Mouse (Mus musculus): Measurements from ENCODE around the gene Aox3. TPM values are rescaled to one million over a fixed set of nuclear protein-coding genes. Genes with fewer than 3 reads are reported as not detected.
A peak's percentile ranks its signal among the peaks of the same experiment; 100 is the strongest.

The Aox3 gene
- polyA plus RNA-seq, 1 experiment from 2014 or later = 0.83 TPM

GRCm38 (mm10) chr1:58146026-58146425, 33.1 kb downstream of the Aox3 start:
- WGBS = 87% methylated on average over 10 of the region's 10 CpGs
- H3K4me1 ChIP-seq = no peaks in the 10 kb centered on the region

GRCm38 (mm10) chr1:58147776-58148175, 34.8 kb downstream of the Aox3 start:
- Histone ChIP-seq H3K4me3 (no peak overlapping the region), H3K27me3 (no peaks in the 10 kb centered on the region), H3K4me1 (no peaks in the 10 kb centered on the region), H3K9me3 (no peaks in the 10 kb centered on the region), H3K4me2 (no peak overlapping the region), H3K36me3 (no peaks in the 10 kb centered on the region), H3K27ac (no peak overlapping the region), H3K9ac (no peak overlapping the region)
- no peak for ATAC-seq (ENCODE audit: insufficient number of reproducible peaks, insufficient read depth, low FRiP score, low TSS enrichment, low read depth)
- 71% methylated on average over 6 of the region's 6 CpGs for WGBS

More at GRCm38 (mm10) chr1:58146026-58146425, 33.1 kb downstream of the Aox3 start:
- no peak for ATAC-seq (ENCODE audit: insufficient number of reproducible peaks, insufficient read depth, low FRiP score, low TSS enrichment, low read depth)
- no peaks in the 10 kb centered on the region for H3K27me3 ChIP-seq
- H3K4me3 ChIP-seq = no peak overlapping the region
- no peak overlapping the region for H3K4me2 ChIP-seq
- H3K27ac ChIP-seq = no peak overlapping the region
- no peaks in the 10 kb centered on the region for H3K36me3 ChIP-seq
- no peaks in the 10 kb centered on the region for H3K9me3 ChIP-seq
- H3K9ac ChIP-seq = no peak overlapping the region

GRCm38 (mm10) chr1:58152247-58152646, 39.3 kb downstream of the Aox3 start:
- H3K27ac ChIP-seq = no peak overlapping the region
- H3K9me3 ChIP-seq = no peaks in the 10 kb centered on the region
- H3K27me3 ChIP-seq = no peaks in the 10 kb centered on the region
- H3K9ac ChIP-seq = no peak overlapping the region
- 85% methylated on average over 8 of the region's 8 CpGs for WGBS
- H3K4me1 ChIP-seq = no peaks in the 10 kb centered on the region
- no peak overlapping the region for H3K4me2 ChIP-seq
- no peak overlapping the region for H3K4me3 ChIP-seq
- H3K36me3 ChIP-seq = no peaks in the 10 kb centered on the region
- no peak for ATAC-seq (ENCODE audit: insufficient number of reproducible peaks, insufficient read depth, low FRiP score, low TSS enrichment, low read depth)

- Histone ChIP-seq H3K4me1 (no peaks in the 10 kb centered on the region), H3K9ac (no peak overlapping the region), H3K27me3 (no peaks in the 10 kb centered on the region), H3K36me3 (no peaks in the 10 kb centered on the region), H3K4me2 (no peak overlapping the region), H3K4me3 (no peak overlapping the region), H3K27ac (no peak overlapping the region), H3K9me3 (no peaks in the 10 kb centered on the region)
- no peak for ATAC-seq (ENCODE audit: insufficient number of reproducible peaks, insufficient read depth, low FRiP score, low TSS enrichment, low read depth)
- 48% methylated on average over 5 of the region's 5 CpGs for WGBS
These were observed 43.8 kb downstream of the Aox3 start for GRCm38 (mm10) chr1:58156747-58157146.

- Histone ChIP-seq H3K36me3 (no peaks in the 10 kb centered on the region), H3K27me3 (no peaks in the 10 kb centered on the region; the same call in 1 of the 2 replicates), H3K27ac (no peak overlapping the region), H3K9me3 (no peaks in the 10 kb centered on the region), H3K4me3 (no peak overlapping the region), H3K9ac (no peak overlapping the region), H3K4me2 (no peak overlapping the region), H3K4me1 (no peaks in the 10 kb centered on the region)
- WGBS = 81% methylated on average over 6 of the region's 6 CpGs
- no peak for ATAC-seq (ENCODE audit: insufficient number of reproducible peaks, insufficient read depth, low FRiP score, low TSS enrichment, low read depth)
These were observed 57.0 kb downstream of the Aox3 start for GRCm38 (mm10) chr1:58169893-58170292.

GRCm38 (mm10) chr1:58188514-58189175, 75.7 kb downstream of the Aox3 start:
- Histone ChIP-seq H3K27me3 (no peaks in the 10 kb centered on the region), H3K36me3 (no peaks in the 10 kb centered on the region), H3K4me1 (no peaks in the 10 kb centered on the region), H3K4me3 (no peak overlapping the region), H3K27ac (no peak overlapping the region), H3K4me2 (no peak overlapping the region), H3K9me3 (no peaks in the 10 kb centered on the region), H3K9ac (no peak overlapping the region)
- ATAC-seq (ENCODE audit: insufficient number of reproducible peaks, insufficient read depth, low FRiP score, low TSS enrichment, low read depth) = no peak
- 63% methylated on average over 5 of the region's 5 CpGs for WGBS

GRCm38 (mm10) chr1:58194317-58194716, 81.4 kb downstream of the Aox3 start:
- no peak overlapping the region for H3K9ac ChIP-seq
- no peaks in the 10 kb centered on the region for H3K4me1 ChIP-seq
- ATAC-seq (ENCODE audit: insufficient number of reproducible peaks, insufficient read depth, low FRiP score, low TSS enrichment, low read depth) = no peak
- no peak overlapping the region for H3K4me2 ChIP-seq
- H3K27ac ChIP-seq = no peak overlapping the region
- no peaks in the 10 kb centered on the region for H3K9me3 ChIP-seq
- H3K27me3 ChIP-seq = no peaks in the 10 kb centered on the region
- no peak overlapping the region for H3K4me3 ChIP-seq
- no peaks in the 10 kb centered on the region for H3K36me3 ChIP-seq
- WGBS = 80% methylated on average over 12 of the region's 12 CpGs

GRCm38 (mm10) chr1:58194988-58195387, 82.1 kb downstream of the Aox3 start:
- no peaks in the 10 kb centered on the region for H3K4me1 ChIP-seq
- peak overlapping the region; percentile 4 for H3K4me2 ChIP-seq

GRCm38 (mm10) chr1:58195541-58195940, 82.6 kb downstream of the Aox3 start:
- no peaks in the 10 kb centered on the region for H3K36me3 ChIP-seq
- no peak overlapping the region for H3K9ac ChIP-seq
- H3K27ac ChIP-seq = no peak overlapping the region
- peak overlapping the region; percentile 4 for H3K4me2 ChIP-seq
- no peak for ATAC-seq (ENCODE audit: insufficient number of reproducible peaks, insufficient read depth, low FRiP score, low TSS enrichment, low read depth)
- H3K9me3 ChIP-seq = no peaks in the 10 kb centered on the region
- H3K4me1 ChIP-seq = no peaks in the 10 kb centered on the region
- H3K27me3 ChIP-seq = no peaks in the 10 kb centered on the region
- H3K4me3 ChIP-seq = no peak overlapping the region
- 26% methylated on average over 10 of the region's 10 CpGs for WGBS

More at GRCm38 (mm10) chr1:58194988-58195387, 82.1 kb downstream of the Aox3 start:
- no peak overlapping the region for H3K4me3 ChIP-seq
- ATAC-seq (ENCODE audit: insufficient number of reproducible peaks, insufficient read depth, low FRiP score, low TSS enrichment, low read depth) = no peak
- no peak overlapping the region for H3K27ac ChIP-seq
- WGBS = 60% methylated on average over 3 of the region's 3 CpGs
- no peaks in the 10 kb centered on the region for H3K9me3 ChIP-seq
- no peak overlapping the region for H3K9ac ChIP-seq
- H3K27me3 ChIP-seq = no peaks in the 10 kb centered on the region
- H3K36me3 ChIP-seq = no peaks in the 10 kb centered on the region

GRCm38 (mm10) chr1:58197023-58197422, 84.1 kb downstream of the Aox3 start:
- no peaks in the 10 kb centered on the region for H3K27me3 ChIP-seq

GRCm38 (mm10) chr1:58198386-58198785, 85.5 kb downstream of the Aox3 start:
- Histone ChIP-seq H3K4me3 (no peak overlapping the region), H3K4me1 (no peaks in the 10 kb centered on the region), H3K27ac (no peak overlapping the region), H3K27me3 (no peaks in the 10 kb centered on the region), H3K9ac (no peak overlapping the region), H3K9me3 (no peaks in the 10 kb centered on the region), H3K4me2 (no peak overlapping the region), H3K36me3 (no peaks in the 10 kb centered on the region)
- no peak for ATAC-seq (ENCODE audit: insufficient number of reproducible peaks, insufficient read depth, low FRiP score, low TSS enrichment, low read depth)
- WGBS = 80% methylated on average over 4 of the region's 4 CpGs

More at GRCm38 (mm10) chr1:58197023-58197422, 84.1 kb downstream of the Aox3 start:
- Histone ChIP-seq H3K27ac (no peak overlapping the region), H3K36me3 (no peaks in the 10 kb centered on the region), H3K9me3 (no peaks in the 10 kb centered on the region), H3K4me3 (no peak overlapping the region), H3K4me1 (no peaks in the 10 kb centered on the region), H3K9ac (no peak overlapping the region), H3K4me2 (no peak overlapping the region)
- WGBS = 75% methylated on average over 9 of the region's 9 CpGs
- ATAC-seq (ENCODE audit: insufficient number of reproducible peaks, insufficient read depth, low FRiP score, low TSS enrichment, low read depth) = no peak

- H3K4me3 ChIP-seq = no peak within 1 kb of the TSS
- 61% methylated on average over 17 of the region's 17 CpGs for WGBS
- no peak within 1 kb of the TSS for H3K27ac ChIP-seq
- H3K4me2 ChIP-seq = no peak within 1 kb of the TSS
- no peaks in the 10 kb centered on the region for H3K27me3 ChIP-seq
- peaks cover 23% of the 10 kb centered on the region for H3K4me1 ChIP-seq
- no peaks in the 10 kb centered on the region for H3K36me3 ChIP-seq
- ATAC-seq (ENCODE audit: insufficient number of reproducible peaks, insufficient read depth, low FRiP score, low TSS enrichment, low read depth) = no peak
- no peaks in the 10 kb centered on the region for H3K9me3 ChIP-seq
- H3K9ac ChIP-seq = no peak within 1 kb of the TSS
These were observed 97.3 kb downstream of the Aox3 start, which contains the start of gene Aox4 for GRCm38 (mm10) chr1:58210203-58210602. Gene Aox4 (plus strand): TSS chr1:58210397.

Data from embryonic facial prominence, embryonic 13.5 days (tissue).